Mouse (Mus musculus): ENCODE measurements around the gene Pfkfb3.

GRCm38 (mm10) chr2:11512127-11512526, 41.8 kb downstream of the Pfkfb3 start:
- TF ChIP-seq CTCF (IDR thresholded peaks at IDR 0.05; ENCODE audit: borderline replicate concordance, insufficient read depth, low read length) = no peak
- no peak for TF ChIP-seq POLR2A (IDR thresholded peaks at IDR 0.05; ENCODE audit: low read depth, low read length)

Measured in embryonic fibroblast, embryonic 13.5 days (primary cell).